Mouse (Mus musculus) liver, embryonic 13.5 days (tissue): ENCODE data around the gene Hils1. TPM values are rescaled to one million over a fixed set of nuclear protein-coding genes. Genes with fewer than 3 reads are reported as not detected.
"Not testable (repeated sequence)": the region's sequence is repeated elsewhere in the genome, so short reads cannot be mapped to it uniquely, and the experiment has no call there.

ENCODE experiments used
- ATAC-seq: fragments of 200-750 bp; cut with Nextera tagmentation; 2 replicates; pipeline ENCODE4 v1.8.0; 2017; ENCODE audit warnings: low read depth, mild to moderate bottlenecking, moderate number of reproducible peaks, moderate library complexity
- DNase-seq: peaks from one replicate; pipeline ENCODE4 v3.0.0; 2022
- H3K27ac ChIP-seq: fragments of 300-500 bp; sonication (generic); 2 replicates; pipeline ENCODE4 v1.5.1; 2015; ENCODE audit warnings: moderate library complexity, mild to moderate bottlenecking, inconsistent platforms
- H3K27me3 ChIP-seq: fragments of 300-500 bp; sonication (generic); 2 replicates; pipeline ENCODE4 v1.6.1; 2015; ENCODE audit warnings: mild to moderate bottlenecking, inconsistent platforms
- H3K36me3 ChIP-seq: fragments of 300-500 bp; sonication (generic); 2 replicates; pipeline ENCODE4 v1.6.1; 2015; ENCODE audit warnings: mild to moderate bottlenecking, inconsistent platforms
- H3K4me1 ChIP-seq: fragments of 300-500 bp; sonication (generic); replicated peaks from 2 replicates; pipeline ENCODE4 v1.6.1; 2015; ENCODE audit warnings: inconsistent platforms
- H3K4me2 ChIP-seq: fragments of 300-500 bp; sonication (generic); 2 replicates; pipeline ENCODE4 v1.6.1; 2015; ENCODE audit warnings: inconsistent platforms, mild to moderate bottlenecking, moderate library complexity
- H3K4me3 ChIP-seq: fragments of 300-500 bp; sonication (generic); replicated peaks from 2 replicates; pipeline ENCODE4 v1.5.1; 2015; ENCODE audit warnings: mild to moderate bottlenecking, inconsistent platforms
- H3K9ac ChIP-seq: fragments of 300-500 bp; sonication (generic); 2 replicates; pipeline ENCODE4 v1.6.1; 2015; ENCODE audit warnings: mild to moderate bottlenecking, inconsistent platforms
- H3K9me3 ChIP-seq: fragments of 300-500 bp; sonication (generic); replicated peaks from 2 replicates; pipeline ENCODE4 v1.6.1; 2016; ENCODE audit warnings: inconsistent platforms
- WGBS: fragments of 180-500 bp; shearing (Covaris S2); methylation state at CpG from one replicate; pipeline ENCODE4 v1.1.7; 2015; ENCODE audit not compliant: insufficient replicate concordance; 5-methylcytosine and 5-hydroxymethylcytosine counted together
- polyA plus RNA-seq: library from polyadenylated mRNA; unstranded; fragments of >200 nt; fragmentation: Nextera tagmentation; extraction: Ambion mirVana; gene quantifications from 2 replicates; pipeline ENCODE4 v1.2.1, GENCODE M21; 2015

Hils1 gene
- polyA plus RNA-seq, 1 experiment from 2014 or later: not detected

- 15% methylated on average over 6 of the region's 6 CpGs for WGBS
- ATAC-seq (no peak), DNase-seq (no peak)
- H3K4me1 ChIP-seq: no peaks in the 10 kb centered on the region
- H3K4me2 ChIP-seq: no peak overlapping the region
- H3K4me3 ChIP-seq: no peak overlapping the region
- no peak overlapping the region for H3K9ac ChIP-seq
- H3K27ac ChIP-seq: no peak overlapping the region
- peaks cover 33% of the 10 kb centered on the region for H3K27me3 ChIP-seq
- no peaks in the 10 kb centered on the region for H3K9me3 ChIP-seq
- H3K36me3 ChIP-seq: no peaks in the 10 kb centered on the region
Measured at GRCm38 (mm10) chr11:94952169-94952568, 15.2 kb upstream of the Hils1 start.

DNA sequence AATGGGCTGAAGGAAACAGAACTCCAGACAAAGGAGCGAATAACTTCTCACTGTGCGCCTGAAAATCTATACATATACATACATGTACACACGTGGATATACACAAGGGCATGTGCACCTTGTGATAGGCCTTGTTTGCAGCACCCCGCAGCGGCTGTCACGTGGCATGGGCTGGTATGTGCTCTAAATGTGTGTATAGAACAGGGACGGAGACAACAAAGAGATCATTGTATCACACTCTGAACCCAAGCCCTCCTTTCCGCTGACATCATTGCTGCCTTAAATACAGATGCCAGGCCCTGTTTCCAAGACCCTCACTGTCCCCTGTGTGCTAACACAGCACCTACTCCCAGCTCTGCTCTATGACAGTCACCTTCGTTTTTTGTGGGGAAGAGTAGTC, 12.3 kb upstream of the Hils1 start:
- WGBS: 67% methylated on average over 9 of the region's 9 CpGs
- H3K4me1 ChIP-seq: peaks cover 7% of the 10 kb centered on the region
- no peak for DNase-seq

GRCm38 (mm10) chr11:94957693-94958064, 9.7 kb upstream of the Hils1 start:
- Histone ChIP-seq H3K27me3 (peaks cover 13% of the 10 kb centered on the region), H3K9ac (no peak overlapping the region), H3K27ac (no peak overlapping the region), H3K4me2 (no peak overlapping the region), H3K4me3 (no peak overlapping the region), H3K4me1 (peaks cover 7% of the 10 kb centered on the region), H3K36me3 (no peaks in the 10 kb centered on the region), H3K9me3 (no peaks in the 10 kb centered on the region)
- DNase-seq (no peak), ATAC-seq (no peak)
- WGBS: 59% methylated on average over 9 of the region's 9 CpGs

More for the DNA sequence above, 12.3 kb upstream of the Hils1 start:
- Histone ChIP-seq H3K4me3 (no peak overlapping the region), H3K36me3 (no peaks in the 10 kb centered on the region), H3K9me3 (no peaks in the 10 kb centered on the region), H3K9ac (no peak overlapping the region), H3K27me3 (peaks cover 18% of the 10 kb centered on the region), H3K4me2 (no peak overlapping the region), H3K27ac (no peak overlapping the region)
- no peak for ATAC-seq

DNA sequence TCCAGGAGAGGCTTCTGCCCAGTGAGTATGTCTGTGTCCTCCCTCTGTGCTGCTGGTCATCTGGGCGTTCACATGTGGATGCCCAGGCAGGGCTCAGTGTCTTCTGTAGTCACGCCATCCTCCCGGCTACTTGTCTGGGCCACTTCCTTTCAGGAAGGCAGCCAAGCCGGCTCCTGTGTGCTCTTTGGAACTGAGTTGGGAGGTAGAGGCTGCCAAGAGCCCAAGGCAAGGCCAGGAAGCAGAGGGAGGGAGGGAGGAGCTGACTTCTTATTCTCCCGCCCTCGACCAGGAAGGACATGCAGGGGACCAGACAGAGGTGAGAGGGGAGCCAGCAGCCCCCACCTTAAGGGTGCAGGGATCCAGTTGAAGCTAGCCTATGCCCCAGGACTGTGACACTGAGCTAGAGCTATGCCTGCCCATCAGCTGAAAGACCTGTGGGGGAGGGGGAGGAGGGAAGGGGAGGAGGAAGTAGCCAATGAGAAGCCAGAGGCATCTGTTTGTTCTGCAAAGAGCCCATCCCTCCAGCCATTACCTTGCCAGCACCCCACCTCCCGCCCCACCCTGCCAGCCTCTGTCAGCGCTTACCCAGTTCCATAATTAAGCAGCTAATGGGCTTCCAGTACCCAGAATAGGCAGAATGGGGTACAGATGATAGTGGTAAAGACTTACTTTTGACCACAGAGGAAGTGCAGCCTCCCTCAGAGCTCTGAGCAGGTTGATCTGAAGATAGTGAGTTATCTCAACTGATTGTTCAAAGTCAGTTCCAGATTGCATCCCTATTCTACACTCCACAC, 9.1 kb upstream of the Hils1 start:
- Histone ChIP-seq H3K9me3 (no peaks in the 10 kb centered on the region), H3K27ac (no peak overlapping the region), H3K4me3 (no peak overlapping the region), H3K4me2 (no peak overlapping the region), H3K4me1 (peaks cover 7% of the 10 kb centered on the region), H3K36me3 (no peaks in the 10 kb centered on the region), H3K9ac (no peak overlapping the region), H3K27me3 (peaks cover 18% of the 10 kb centered on the region)
- WGBS: 9% methylated on average over 8 of the region's 8 CpGs
- DNase-seq (no peak), ATAC-seq (no peak)

GRCm38 (mm10) chr11:94962534-94963101, 4.8 kb upstream of the Hils1 start:
- no peak overlapping the region for H3K27ac ChIP-seq
- no peak overlapping the region for H3K4me3 ChIP-seq
- 62% methylated on average over 5 of the region's 5 CpGs for WGBS
- H3K9ac ChIP-seq: no peak overlapping the region
- DNase-seq: no peak
- H3K36me3 ChIP-seq: no peaks in the 10 kb centered on the region
- no peak overlapping the region for H3K4me2 ChIP-seq
- peaks cover 7% of the 10 kb centered on the region for H3K4me1 ChIP-seq
- no peak for ATAC-seq
- peaks cover 16% of the 10 kb centered on the region; the same call in 1 of the 2 replicates for H3K27me3 ChIP-seq
- no peaks in the 10 kb centered on the region for H3K9me3 ChIP-seq

DNA sequence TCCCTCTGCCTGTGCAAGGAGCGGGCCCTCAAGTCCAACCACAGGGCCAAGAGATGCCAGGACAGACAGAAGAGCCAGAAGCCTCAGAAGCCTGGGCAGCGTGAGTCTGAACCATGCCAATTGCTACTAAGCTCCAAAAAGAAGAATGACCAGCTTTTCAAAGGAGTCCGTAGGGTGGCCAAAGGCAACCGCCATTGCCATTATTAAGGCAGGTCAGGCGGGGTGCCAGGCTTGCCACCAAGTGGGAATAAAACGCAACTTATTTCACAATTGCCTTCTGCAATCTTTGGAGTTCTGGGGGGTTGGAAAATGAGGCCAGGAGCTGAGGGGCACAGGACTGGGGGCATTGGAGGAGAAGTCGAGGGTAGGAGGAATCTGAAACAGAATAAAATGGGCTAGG, 794 bp downstream of the Hils1 start:
- Histone ChIP-seq H3K4me2 (no peak overlapping the region), H3K9me3 (no peaks in the 10 kb centered on the region), H3K36me3 (no peaks in the 10 kb centered on the region), H3K4me1 (no peaks in the 10 kb centered on the region), H3K9ac (no peak overlapping the region), H3K27me3 (peaks cover 35% of the 10 kb centered on the region), H3K27ac (no peak overlapping the region), H3K4me3 (no peak overlapping the region)
- no peak for ATAC-seq
- WGBS: 65% methylated on average over 7 of the region's 7 CpGs
- no peak for DNase-seq

DNA sequence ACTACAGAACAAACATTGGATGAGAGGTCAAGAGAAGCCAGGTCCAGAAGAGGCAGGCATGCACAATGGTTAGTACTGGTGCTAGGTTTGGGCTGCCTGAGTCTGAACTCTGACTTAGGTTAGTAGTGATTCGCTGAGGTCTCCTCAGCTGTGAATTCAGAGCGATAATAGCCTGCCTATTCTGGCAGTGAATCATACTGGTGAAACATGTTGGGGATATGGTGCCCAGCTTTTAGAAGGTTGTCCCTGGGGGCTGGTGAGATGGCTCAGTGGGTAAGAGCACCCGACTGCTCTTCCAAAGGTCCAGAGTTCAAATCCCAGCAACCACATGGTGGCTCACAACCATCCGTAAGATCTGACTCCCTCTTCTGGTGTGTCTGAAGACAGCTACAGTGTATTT, 2.3 kb downstream of the Hils1 start:
- H3K4me2 ChIP-seq, H3K9ac ChIP-seq, H3K9me3 ChIP-seq, H3K36me3 ChIP-seq, H3K27ac ChIP-seq, H3K4me1 ChIP-seq, DNase-seq, ATAC-seq, H3K4me3 ChIP-seq: not testable (repeated sequence)
- WGBS: 86% methylated on average over 4 of the region's 4 CpGs
- peaks cover 35% of the 10 kb centered on the region for H3K27me3 ChIP-seq

DNA sequence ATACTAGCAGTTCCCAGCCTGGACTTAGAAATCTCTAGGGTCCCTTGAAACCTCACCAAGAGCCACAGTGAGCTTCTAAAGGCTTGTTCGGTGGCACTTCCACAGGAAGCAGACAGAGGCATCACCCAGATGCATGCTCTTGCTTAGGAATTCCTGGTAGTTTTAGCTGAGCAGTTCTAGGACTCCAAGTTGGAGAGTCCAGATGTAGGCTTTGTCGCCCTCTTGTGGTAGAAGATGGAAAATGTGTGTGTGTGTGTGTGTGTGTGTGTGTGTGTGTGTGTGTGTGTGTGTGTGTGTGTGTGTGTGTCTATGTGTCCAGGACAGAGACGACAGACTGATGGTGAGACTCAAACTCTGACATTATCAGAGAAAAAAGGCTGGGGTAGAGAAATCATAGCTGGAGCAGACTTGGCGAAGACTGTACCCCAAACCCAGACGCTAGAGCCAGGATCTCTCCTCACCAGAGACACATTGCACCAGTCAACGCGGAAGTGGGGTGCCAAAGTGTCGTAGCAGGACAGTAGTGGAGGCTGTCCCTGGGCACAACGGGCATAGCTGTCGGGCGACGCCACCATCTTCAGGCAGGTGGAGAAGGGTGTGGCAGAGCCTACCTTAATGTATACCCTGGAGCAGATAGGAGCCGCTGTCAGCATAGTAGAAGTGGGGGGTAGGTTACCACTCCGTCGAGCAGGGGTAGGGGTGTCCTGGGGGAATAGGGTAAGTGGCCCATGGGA, 3.0 kb downstream of the Hils1 start:
- Histone ChIP-seq H3K9me3 (no peaks in the 10 kb centered on the region), H3K4me2 (no peak overlapping the region), H3K9ac (no peak overlapping the region), H3K4me3 (no peak overlapping the region), H3K27me3 (peaks cover 35% of the 10 kb centered on the region), H3K4me1 (no peaks in the 10 kb centered on the region), H3K36me3 (no peaks in the 10 kb centered on the region), H3K27ac (no peak overlapping the region)
- 50% methylated on average over 15 of the region's 15 CpGs for WGBS
- ATAC-seq: no peak
- no peak for DNase-seq

GRCm38 (mm10) chr11:94971895-94972615, 4.7 kb downstream of the Hils1 start:
- Histone ChIP-seq H3K4me3 (no peak overlapping the region), H3K9ac (no peak overlapping the region), H3K27ac (no peak overlapping the region), H3K27me3 (peaks cover 35% of the 10 kb centered on the region), H3K4me2 (no peak overlapping the region), H3K36me3 (no peaks in the 10 kb centered on the region), H3K9me3 (no peaks in the 10 kb centered on the region), H3K4me1 (no peaks in the 10 kb centered on the region)
- ATAC-seq (no peak), DNase-seq (no peak)
- WGBS: 54% methylated on average over 16 of the region's 16 CpGs

GRCm38 (mm10) chr11:94972887-94973286, 5.5 kb downstream of the Hils1 start:
- 0 out of 2 replicates have a peak, but pooled peaks cover under 1% of the 10 kb centered on the region for H3K4me1 ChIP-seq
- H3K9me3 ChIP-seq: no peaks in the 10 kb centered on the region
- no peak for ATAC-seq
- no peak overlapping the region for H3K9ac ChIP-seq
- no peak overlapping the region for H3K4me2 ChIP-seq
- DNase-seq: no peak
- H3K27ac ChIP-seq: no peak overlapping the region
- no peaks in the 10 kb centered on the region for H3K36me3 ChIP-seq
- 52% methylated on average over 5 of the region's 5 CpGs for WGBS
- H3K4me3 ChIP-seq: no peak overlapping the region
- H3K27me3 ChIP-seq: peaks cover 28% of the 10 kb centered on the region

- no peak overlapping the region for H3K4me3 ChIP-seq
Measured at GRCm38 (mm10) chr11:94973313-94973712, 5.9 kb downstream of the Hils1 start.

More at GRCm38 (mm10) chr11:94973313-94973712, 5.9 kb downstream of the Hils1 start:
- 58% methylated on average over 4 of the region's 4 CpGs for WGBS
- Histone ChIP-seq H3K36me3 (no peaks in the 10 kb centered on the region), H3K9ac (no peak overlapping the region), H3K4me2 (no peak overlapping the region), H3K27me3 (peaks cover 23% of the 10 kb centered on the region), H3K9me3 (no peaks in the 10 kb centered on the region), H3K4me1 (0 out of 2 replicates have a peak, but pooled peaks cover 4% of the 10 kb centered on the region), H3K27ac (no peak overlapping the region)
- ATAC-seq (no peak), DNase-seq (no peak)
